8 mouse cellular contexts compared by ENCODE assay signal in genomic region chr12:11221524-11222330, GRCm38 (mm10). TPM values are rescaled to one million over a fixed set of nuclear protein-coding genes. Genes with fewer than 3 reads are reported as not detected.
DNase-seq lines count a peak whose midpoint lies in the region; ATAC-seq and TF ChIP-seq lines count a peak whose summit lies in the region.

No protein-coding gene starts in this region.

- ATAC-seq in kidney, embryonic 15.5 days (replicated peaks; ENCODE audit: low FRiP score): 0 out of 2 replicates have a peak, but pooled peaks have one; percentile 7
- peak; percentile 86 for ATAC-seq in forebrain, embryonic 15.5 days (replicated peaks)
- peak; percentile 40; the same call in 1 of the 2 replicates for ATAC-seq in hindbrain, embryonic 11.5 days (ENCODE audit: low FRiP score)
- ATAC-seq in neural tube, embryonic 13.5 days (ENCODE audit: low read depth): peak; percentile 59; the same call in 1 of the 2 replicates
- no peak for ATAC-seq in megakaryocyte, adult 5-6 weeks (ENCODE audit: poor library complexity, severe bottlenecking)

- H3K9me3 ChIP-seq in kidney, embryonic 15.5 days (replicated peaks): no peaks in the 10 kb centered on the region
- no peaks in the 10 kb centered on the region for H3K9me3 ChIP-seq in forebrain, embryonic 15.5 days
- H3K9me3 ChIP-seq in hindbrain, embryonic 11.5 days (ENCODE audit: control insufficient read depth, low read length): no peaks in the 10 kb centered on the region
- H3K9me3 ChIP-seq in neural tube, embryonic 13.5 days: no peaks in the 10 kb centered on the region

- H3K4me1 ChIP-seq in kidney, embryonic 15.5 days: peaks cover 6% of the 10 kb centered on the region
- peaks cover 4% of the 10 kb centered on the region; the same call in 1 of the 2 replicates for H3K4me1 ChIP-seq in forebrain, embryonic 15.5 days
- 0 out of 2 replicates have a peak, but pooled peaks cover 2% of the 10 kb centered on the region for H3K4me1 ChIP-seq in hindbrain, embryonic 11.5 days (replicated peaks; ENCODE audit: control insufficient read depth, insufficient read depth, low read length)
- H3K4me1 ChIP-seq in neural tube, embryonic 13.5 days (replicated peaks): peaks cover 8% of the 10 kb centered on the region

- 52% methylated on average over 20 of the region's 20 CpGs for WGBS in kidney, embryonic 15.5 days
- 35% methylated on average over 20 of the region's 20 CpGs for WGBS in forebrain, embryonic 15.5 days
- WGBS in hindbrain, embryonic 11.5 days: 65% methylated on average over 20 of the region's 20 CpGs
- WGBS in neural tube, embryonic 13.5 days: 58% methylated on average over 20 of the region's 20 CpGs

- no peaks in the 10 kb centered on the region; the same call in 1 of the 2 replicates for H3K27me3 ChIP-seq in kidney, embryonic 15.5 days
- no peaks in the 10 kb centered on the region for H3K27me3 ChIP-seq in forebrain, embryonic 15.5 days
- no peaks in the 10 kb centered on the region for H3K27me3 ChIP-seq in hindbrain, embryonic 11.5 days (ENCODE audit: control insufficient read depth, insufficient read depth, low read length)
- H3K27me3 ChIP-seq in neural tube, embryonic 13.5 days: no peaks in the 10 kb centered on the region

- 0 out of 2 replicates have a peak overlapping the region, but pooled peaks have one; percentile 2 for H3K4me2 ChIP-seq in kidney, embryonic 15.5 days
- no peak overlapping the region for H3K4me2 ChIP-seq in forebrain, embryonic 15.5 days (replicated peaks)
- H3K4me2 ChIP-seq in hindbrain, embryonic 11.5 days (replicated peaks; ENCODE audit: low read depth, low read length): no peak overlapping the region
- H3K4me2 ChIP-seq in neural tube, embryonic 13.5 days: no peak overlapping the region; the same call in 1 of the 2 replicates

- DNase-seq in kidney, adult 9 months: no peak
- DNase-seq in hindbrain, embryonic 11.5 days (ENCODE audit: low spot score): peak; percentile 46
- no peak for DNase-seq in cerebellum, postnatal 36 days
- DNase-seq in left cerebral cortex, adult 2 months (ENCODE audit: extremely low spot score in 1 of 2, low spot score in 2 of 2): no peak

- H3K36me3 ChIP-seq in kidney, embryonic 15.5 days: no peaks in the 10 kb centered on the region
- H3K36me3 ChIP-seq in forebrain, embryonic 15.5 days: no peaks in the 10 kb centered on the region
- H3K36me3 ChIP-seq in hindbrain, embryonic 11.5 days (ENCODE audit: control insufficient read depth, insufficient read depth, low read length): no peaks in the 10 kb centered on the region
- H3K36me3 ChIP-seq in neural tube, embryonic 13.5 days: no peaks in the 10 kb centered on the region

- TF ChIP-seq CTCF in left cerebral cortex, adult 2 months (IDR thresholded peaks at IDR 0.05): no peak

- intact Hi-C loops in left cerebral cortex, adult 2 months (cut with DNase I): no loop called here

- no peak overlapping the region for H3K27ac ChIP-seq in kidney, embryonic 15.5 days
- H3K27ac ChIP-seq in forebrain, embryonic 15.5 days (replicated peaks): peak overlapping the region; percentile 50
- H3K27ac ChIP-seq in hindbrain, embryonic 11.5 days (ENCODE audit: low read depth, low read length): no peak overlapping the region
- H3K27ac ChIP-seq in neural tube, embryonic 13.5 days (replicated peaks): no peak overlapping the region
- H3K27ac ChIP-seq in left cerebral cortex, adult 2 months: no peak overlapping the region

- H3K9ac ChIP-seq in kidney, embryonic 15.5 days: no peak overlapping the region
- H3K9ac ChIP-seq in forebrain, embryonic 15.5 days (replicated peaks): no peak overlapping the region
- no peak overlapping the region for H3K9ac ChIP-seq in hindbrain, embryonic 11.5 days (ENCODE audit: low read depth, low read length)
- H3K9ac ChIP-seq in neural tube, embryonic 13.5 days: no peak overlapping the region

- no peak overlapping the region for H3K4me3 ChIP-seq in kidney, embryonic 15.5 days (replicated peaks)
- no peak overlapping the region for H3K4me3 ChIP-seq in forebrain, embryonic 15.5 days
- H3K4me3 ChIP-seq in hindbrain, embryonic 11.5 days (ENCODE audit: low read depth, low read length): no peak overlapping the region
- H3K4me3 ChIP-seq in neural tube, embryonic 13.5 days: no peak overlapping the region
- H3K4me3 ChIP-seq in left cerebral cortex, adult 2 months: no peak overlapping the region

RNA-seq across cellular contexts. Expression of gene Msgn1, which starts 13.0 kb away (rescaled TPM):
- not detected in 2 replicates for polyA plus RNA-seq in kidney, embryonic 15.5 days (2015; fragmentation: Nextera tagmentation; extraction: Ambion mirVana)
- polyA plus RNA-seq in forebrain, embryonic 15.5 days (2015; fragmentation: Nextera tagmentation; extraction: Ambion mirVana): not detected in 2 replicates
- not detected in 2 replicates for polyA plus RNA-seq in hindbrain, embryonic 11.5 days (2014; fragmentation: Nextera tagmentation; extraction: Ambion mirVana)
- not detected in 2 replicates for polyA plus RNA-seq in neural tube, embryonic 13.5 days (2015; fragmentation: Nextera tagmentation; extraction: Ambion mirVana)
- total RNA-seq in megakaryocyte, adult 5-6 weeks (2015): not detected in 2 replicates
- 0.92 TPM in 1 of 2 replicates, not detected in the other for total RNA-seq in megakaryocyte, adult 5-6 weeks (2017)
- not detected for total RNA-seq in left cerebral cortex, adult 2 months (2021)

RNA-seq across cellular contexts. Expression of gene Gen1, which starts 43.9 kb away (rescaled TPM):
- 9.6 and 11.4 TPM in 2 replicates for polyA plus RNA-seq in kidney, embryonic 15.5 days (2015; fragmentation: Nextera tagmentation; extraction: Ambion mirVana)
- polyA plus RNA-seq in forebrain, embryonic 15.5 days (2015; fragmentation: Nextera tagmentation; extraction: Ambion mirVana): 3.9 and 4.7 TPM in 2 replicates
- polyA plus RNA-seq in hindbrain, embryonic 11.5 days (2014; fragmentation: Nextera tagmentation; extraction: Ambion mirVana): 13.1 and 15.8 TPM in 2 replicates
- polyA plus RNA-seq in neural tube, embryonic 13.5 days (2015; fragmentation: Nextera tagmentation; extraction: Ambion mirVana): 2.2 and 2.5 TPM in 2 replicates
- 24.2 and 32.6 TPM in 2 replicates for total RNA-seq in megakaryocyte, adult 5-6 weeks (2015)
- total RNA-seq in megakaryocyte, adult 5-6 weeks (2017): 24.4 and 25.6 TPM in 2 replicates
- total RNA-seq in left cerebral cortex, adult 2 months (2021): 1 to 10 TPM; 2.9 TPM

RNA-seq across cellular contexts. Expression of gene Smc6, which starts 44.0 kb away (rescaled TPM):
- polyA plus RNA-seq in kidney, embryonic 15.5 days (2015; fragmentation: Nextera tagmentation; extraction: Ambion mirVana): 142 and 147 TPM in 2 replicates
- polyA plus RNA-seq in forebrain, embryonic 15.5 days (2015; fragmentation: Nextera tagmentation; extraction: Ambion mirVana): 118 and 128 TPM in 2 replicates
- polyA plus RNA-seq in hindbrain, embryonic 11.5 days (2014; fragmentation: Nextera tagmentation; extraction: Ambion mirVana): 122 and 154 TPM in 2 replicates
- polyA plus RNA-seq in neural tube, embryonic 13.5 days (2015; fragmentation: Nextera tagmentation; extraction: Ambion mirVana): 112 and 130 TPM in 2 replicates
- 98.3 and 127 TPM in 2 replicates for total RNA-seq in megakaryocyte, adult 5-6 weeks (2015)
- 129 and 153 TPM in 2 replicates for total RNA-seq in megakaryocyte, adult 5-6 weeks (2017)
- total RNA-seq in left cerebral cortex, adult 2 months (2021): 10 to 100 TPM; 33.7 to 33.8 TPM
